Mouse (Mus musculus) cerebellum, postnatal 25 days (tissue): ENCODE data around the gene Slc7a7.

Experiments used
- DNase-seq, 2 experiments: peaks; one replicate each; pipeline ENCODE4 v3.0.0; 2021; ENCODE audit warnings: mixed read lengths in 2 of 2

Gene Slc7a7

DNA sequence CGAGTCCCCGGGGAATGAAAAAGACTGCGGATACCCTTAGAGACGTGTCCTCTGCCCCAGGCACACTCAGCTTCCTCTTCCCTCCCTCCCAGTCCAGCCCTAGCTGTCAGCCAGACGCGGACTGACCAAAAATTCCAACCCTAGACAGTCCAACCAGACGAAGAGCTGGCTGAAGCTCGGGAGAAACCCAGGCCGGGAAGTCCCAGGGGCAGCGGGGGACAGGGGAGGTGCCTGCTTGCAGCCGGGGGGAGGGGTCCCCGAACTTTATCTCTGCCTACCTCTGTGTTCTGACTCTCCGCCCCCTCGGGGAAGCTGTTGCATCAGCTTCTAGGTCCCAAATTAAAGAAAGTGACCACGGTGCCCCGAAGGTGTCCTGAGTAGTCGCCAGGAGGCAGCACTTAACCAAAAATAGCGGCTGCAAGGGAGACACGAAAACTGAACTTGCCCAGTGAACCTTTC, at the start of gene Slc7a7:
Slc7a7 (minus strand) TSS at position 158 of the 459 bp plus-strand sequence.
- DNase-seq: no peak

GRCm38 (mm10) chr14:54464293-54465005, 46.9 kb upstream of the Slc7a7 start:
- peak; percentile 69 to 76 for DNase-seq

DNA sequence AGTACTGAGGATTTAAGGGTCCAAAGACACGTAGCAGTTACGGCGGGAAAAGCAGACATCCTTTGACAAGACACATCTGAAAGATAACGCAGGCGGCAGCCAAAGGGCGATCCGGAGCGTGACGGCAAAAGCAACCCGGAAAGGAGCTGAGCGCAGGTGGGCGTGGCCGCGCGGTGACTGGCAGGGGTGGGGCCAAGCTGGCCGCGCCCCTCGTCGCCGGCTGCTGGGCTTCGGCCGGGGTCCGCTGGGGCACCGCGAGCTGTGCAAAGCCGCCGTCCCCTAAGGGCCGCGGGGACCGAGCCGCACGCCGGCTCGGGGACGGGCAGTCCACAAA, 46.3 kb upstream of the Slc7a7 start, which contains the start of gene Lrp10:
Lrp10 (plus strand) TSS at position 179 of the 334 bp plus-strand sequence.
- peak; percentile 91 to 95 for DNase-seq

- no peak for DNase-seq
Observed at GRCm38 (mm10) chr14:54463108-54463958, 45.8 kb upstream of the Slc7a7 start.

DNA sequence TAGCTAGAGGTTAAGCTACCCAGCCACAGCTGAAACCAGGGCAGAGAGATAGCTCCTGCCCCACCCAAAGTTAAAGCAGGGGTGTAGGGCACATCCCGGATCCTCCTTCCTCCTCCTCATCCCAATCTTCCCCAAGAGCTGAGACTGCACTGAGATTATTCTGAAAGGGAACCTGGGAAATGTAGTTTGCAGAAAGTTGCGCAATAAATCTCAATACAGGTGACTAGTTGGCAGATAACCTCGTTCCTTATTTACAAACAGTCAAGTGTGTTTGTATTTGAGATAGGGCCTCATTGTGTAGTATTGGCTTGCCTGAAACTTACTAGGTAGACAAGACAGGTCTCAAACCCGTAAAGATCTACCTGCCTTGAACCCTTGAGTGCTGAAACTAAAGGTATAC, 44.6 kb upstream of the Slc7a7 start:
- no peak for DNase-seq

GRCm38 (mm10) chr14:54457907-54458569, 40.5 kb upstream of the Slc7a7 start:
- DNase-seq: no peak

DNA sequence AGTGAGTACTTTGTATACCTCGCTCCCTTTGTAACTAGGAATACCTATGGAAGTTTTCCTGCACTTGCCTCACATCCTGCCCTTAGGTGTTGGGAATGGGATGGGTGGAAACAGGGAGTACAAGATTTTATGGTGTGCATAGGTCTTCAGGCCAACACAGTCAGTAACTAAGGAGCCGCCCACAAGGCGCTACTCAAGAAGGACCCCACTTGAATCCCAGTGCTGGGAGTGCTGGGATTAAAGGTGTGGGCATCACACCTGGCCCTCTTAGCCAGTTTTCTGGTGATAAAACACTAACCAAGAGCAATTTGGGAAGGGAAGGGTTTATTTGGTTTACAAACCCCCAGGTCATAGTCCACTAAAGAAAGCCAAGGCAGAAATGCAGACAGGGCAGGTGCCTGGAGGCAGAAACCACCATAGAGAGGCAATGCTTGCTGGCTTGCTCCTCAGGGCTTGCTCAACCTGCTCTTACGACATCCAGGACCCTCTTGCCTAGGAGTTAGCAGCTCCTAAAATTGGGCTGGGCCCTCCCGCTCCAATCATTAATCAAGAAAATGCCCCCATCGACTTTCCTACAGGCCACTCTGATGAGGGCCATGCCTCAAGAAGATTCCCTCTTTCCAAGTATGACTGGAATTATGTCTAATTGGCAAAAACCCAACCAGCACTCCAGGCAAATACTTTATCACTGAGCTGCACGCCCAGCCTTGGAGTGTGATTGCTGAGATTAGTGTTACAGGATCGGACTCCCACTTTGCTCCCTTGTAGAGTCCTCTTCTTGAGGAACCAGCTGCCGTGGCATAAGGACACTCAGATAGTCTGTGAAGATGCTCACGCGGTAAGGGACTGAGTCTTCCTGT, 37.3 kb upstream of the Slc7a7 start:
- no peak for DNase-seq

GRCm38 (mm10) chr14:54453566-54453965, 36.0 kb upstream of the Slc7a7 start:
- no peak for DNase-seq

- no peak for DNase-seq
Observed at GRCm38 (mm10) chr14:54445476-54445875, 27.9 kb upstream of the Slc7a7 start.

GRCm38 (mm10) chr14:54443712-54444618, 26.4 kb upstream of the Slc7a7 start:
- DNase-seq: peak in 1 of 2 experiments; percentile 21

GRCm38 (mm10) chr14:54443196-54443595, 25.6 kb upstream of the Slc7a7 start:
- no peak for DNase-seq

- no peak for DNase-seq
Observed at GRCm38 (mm10) chr14:54442548-54442947, 25.0 kb upstream of the Slc7a7 start.

- no peak for DNase-seq
Observed at GRCm38 (mm10) chr14:54441365-54441764, 23.8 kb upstream of the Slc7a7 start.

DNA sequence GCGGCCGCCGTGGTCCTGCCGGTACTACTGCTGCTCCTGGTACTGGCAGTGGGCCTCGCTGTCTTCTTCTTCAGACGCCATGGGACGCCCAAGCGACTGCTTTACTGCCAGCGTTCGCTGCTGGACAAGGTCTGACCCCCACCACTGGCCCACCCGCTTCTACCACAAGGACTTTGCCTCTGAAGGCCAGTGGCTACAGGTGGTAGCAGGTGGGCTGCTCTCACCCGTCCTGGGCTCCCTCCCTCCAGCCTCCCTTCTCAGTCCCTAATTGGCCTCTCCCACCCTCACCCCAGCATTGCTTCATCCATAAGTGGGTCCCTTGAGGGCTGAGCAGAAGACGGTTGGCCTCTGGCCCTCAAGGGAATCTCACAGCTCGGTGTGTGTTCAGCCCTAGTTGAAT, 23.0 kb upstream of the Slc7a7 start:
- DNase-seq: no peak

GRCm38 (mm10) chr14:54439610-54440009, 22.0 kb upstream of the Slc7a7 start:
- no peak for DNase-seq

GRCm38 (mm10) chr14:54439155-54439554, 21.6 kb upstream of the Slc7a7 start:
- DNase-seq: no peak

- DNase-seq: no peak
Observed at GRCm38 (mm10) chr14:54435194-54435918, 17.8 kb upstream of the Slc7a7 start.

- DNase-seq: no peak
Observed at GRCm38 (mm10) chr14:54433941-54434531, 16.5 kb upstream of the Slc7a7 start.

DNA sequence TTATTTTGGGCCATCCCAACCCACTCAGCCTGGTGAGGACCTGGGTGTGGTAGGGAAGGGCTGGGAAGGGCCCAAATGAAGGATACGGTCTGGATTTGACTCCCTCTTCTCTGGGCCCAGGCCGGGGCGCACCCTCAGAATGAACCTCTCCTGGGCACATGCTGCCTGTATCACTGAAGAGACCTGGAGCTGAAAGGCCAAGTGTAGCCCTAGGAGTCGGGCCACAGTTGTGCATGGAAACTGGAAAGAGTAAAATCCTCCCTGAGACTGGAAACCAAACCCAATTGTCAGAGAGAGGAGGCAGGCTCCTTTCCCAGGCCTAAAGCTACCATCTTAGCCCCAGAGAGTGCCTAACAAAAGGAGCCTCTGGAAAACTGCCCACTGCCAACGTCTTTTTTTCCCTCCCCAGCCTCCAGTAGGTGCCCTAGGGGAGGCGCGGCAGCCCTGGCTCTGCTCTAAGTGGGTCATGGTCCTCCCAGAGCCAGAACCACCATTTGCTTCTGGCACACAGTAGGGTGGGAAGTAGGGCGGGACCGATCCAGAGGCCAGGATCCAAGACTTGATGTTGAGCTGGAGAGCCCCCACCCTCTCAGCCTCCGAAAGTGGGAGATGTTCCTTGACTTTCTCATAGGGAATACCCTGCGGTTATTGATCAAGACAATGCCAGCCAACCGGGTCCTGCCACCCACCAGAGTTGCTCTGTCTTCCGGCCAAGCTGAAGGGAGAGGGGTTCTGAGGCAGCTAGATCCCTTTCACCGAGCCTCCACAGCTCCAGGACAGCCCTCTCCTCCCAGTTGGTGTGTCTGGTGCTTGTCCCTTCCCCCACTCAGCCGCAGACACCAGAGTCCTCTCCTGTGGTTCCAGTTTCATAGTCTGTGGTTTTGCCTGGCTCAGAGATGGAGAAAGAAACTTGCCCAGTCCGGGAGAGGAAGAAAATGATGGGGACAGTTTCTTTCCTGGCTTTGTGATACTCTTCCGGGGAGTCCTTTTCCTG, 15.6 kb upstream of the Slc7a7 start:
- peak in 1 of 2 experiments; percentile 35 for DNase-seq
